Mouse (Mus musculus) layer of hippocampus, adult 11-12 months (tissue): ENCODE results near the gene Ctbp2.

Source experiments
- DNase-seq: peaks from one replicate; pipeline ENCODE4 v3.0.0; 2022; ENCODE audit warnings: low spot score

Gene Ctbp2

DNA sequence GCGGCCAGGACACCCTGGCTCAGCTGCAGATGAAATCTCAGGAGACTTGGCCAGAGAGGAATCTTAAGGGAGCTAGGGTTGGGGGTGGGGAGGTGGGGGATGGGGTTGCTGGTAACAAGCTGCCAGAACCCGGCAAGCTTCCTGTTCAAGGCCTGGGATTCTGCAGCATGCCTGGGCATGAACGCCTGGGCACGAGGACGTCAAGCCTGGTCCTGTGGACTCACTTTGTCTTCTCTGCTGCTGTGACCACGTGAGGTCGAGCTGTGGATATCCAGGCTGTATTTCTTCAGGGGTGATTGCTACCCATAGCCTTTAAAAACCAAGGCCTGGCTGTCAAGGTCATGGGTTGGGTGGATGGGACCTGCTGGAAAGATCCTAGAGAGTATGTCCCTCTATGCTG is 118.4 kb downstream of the Ctbp2 start:
- DNase-seq, result no peak

DNA sequence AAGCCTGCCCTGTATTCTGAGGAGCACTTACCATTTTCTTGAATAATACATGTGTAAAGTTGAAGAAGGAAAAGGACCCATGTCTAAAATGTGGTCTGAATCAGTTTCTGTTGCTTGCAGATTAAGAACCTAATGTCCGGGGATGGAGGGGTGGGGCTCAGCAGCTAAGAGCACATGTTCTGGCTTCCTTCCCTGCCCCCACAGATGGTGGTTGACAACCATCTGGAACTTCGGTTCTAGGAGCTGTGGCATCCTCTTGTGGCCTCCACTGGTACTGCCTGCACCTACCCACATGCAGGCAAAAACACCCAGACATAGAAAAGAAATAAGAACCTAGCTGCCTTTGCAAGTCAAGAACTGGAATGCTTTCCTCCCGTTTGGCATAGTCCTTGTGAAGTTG is 120.7 kb downstream of the Ctbp2 start:
- peak; percentile 90 for DNase-seq

DNA sequence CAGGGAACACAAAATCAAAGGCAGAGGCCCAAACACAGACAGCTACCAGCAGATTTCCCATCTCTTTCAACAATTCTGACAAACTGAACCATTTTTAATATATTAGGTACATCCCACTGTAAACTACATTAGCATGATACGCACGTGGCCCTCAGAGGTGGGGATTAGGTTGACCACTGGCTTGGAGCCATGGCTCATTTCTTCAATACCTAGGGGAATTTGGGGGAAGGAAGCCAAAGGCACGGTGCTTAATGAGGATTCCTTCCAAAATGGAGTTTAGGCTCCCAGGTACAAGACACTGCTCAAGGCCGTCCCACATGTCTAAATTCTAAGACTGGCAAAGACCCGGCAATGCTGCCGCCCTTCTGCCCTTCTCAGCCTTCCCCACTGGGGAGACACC is 121.9 kb downstream of the Ctbp2 start:
- DNase-seq, result no peak

DNA sequence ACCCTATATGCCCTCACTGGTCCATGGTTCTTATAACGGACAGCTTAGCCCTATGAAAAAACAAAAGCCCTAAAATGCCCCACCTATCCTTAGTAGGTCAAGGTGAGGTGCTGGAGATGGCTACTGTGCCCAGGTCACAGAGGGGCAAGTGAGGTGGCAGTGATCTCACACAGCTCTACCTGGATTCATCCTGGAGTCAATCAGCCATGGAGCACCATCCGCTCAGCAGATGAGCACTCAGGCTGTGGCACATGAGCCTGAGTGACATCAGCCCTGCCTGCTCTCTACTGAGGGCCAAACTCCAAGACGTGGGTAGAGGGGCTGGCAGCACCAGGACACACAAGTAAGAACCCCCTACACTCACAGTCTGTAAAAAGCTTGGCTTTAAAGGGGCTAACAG is 122.8 kb downstream of the Ctbp2 start:
- no peak for DNase-seq

DNA sequence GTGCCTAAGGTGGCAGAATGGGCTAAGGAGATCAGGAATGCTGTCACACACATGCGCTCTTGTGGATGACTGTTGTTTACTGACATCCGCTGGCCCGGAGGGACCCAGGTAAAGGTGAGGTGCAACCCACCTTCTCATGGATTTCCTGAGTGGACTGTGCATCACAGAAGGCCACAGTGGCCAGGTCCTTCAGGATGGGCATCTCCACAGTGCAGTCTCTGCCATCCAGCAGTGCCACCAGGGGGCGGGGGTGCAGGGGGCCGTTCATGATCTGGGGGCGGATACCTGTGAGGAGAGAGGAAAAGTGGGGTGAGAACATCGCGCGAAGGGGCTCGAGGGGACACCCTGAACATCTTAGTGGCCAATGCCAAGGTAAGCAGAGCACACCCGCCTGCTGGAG is 125.1 kb downstream of the Ctbp2 start:
- no peak for DNase-seq

DNA sequence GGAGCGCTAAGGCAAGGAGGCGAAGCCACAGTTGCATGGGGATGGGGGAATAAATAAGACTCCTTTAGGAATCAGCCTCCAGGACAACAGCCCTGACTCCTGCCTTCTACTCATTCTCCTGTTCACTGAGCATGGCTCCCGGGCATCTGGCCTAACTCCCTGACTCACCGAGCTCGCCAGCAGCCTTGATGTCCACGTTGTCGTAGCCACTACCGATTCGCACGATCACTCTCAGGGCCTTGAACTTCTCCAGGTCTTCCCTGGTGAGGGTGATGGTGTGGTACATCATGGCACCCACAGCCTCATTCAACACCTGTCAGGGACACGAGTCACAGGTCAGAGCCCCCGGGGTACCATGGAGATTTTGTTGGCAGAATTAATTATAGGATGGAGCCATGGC is 125.5 kb downstream of the Ctbp2 start:
- no peak for DNase-seq

DNA sequence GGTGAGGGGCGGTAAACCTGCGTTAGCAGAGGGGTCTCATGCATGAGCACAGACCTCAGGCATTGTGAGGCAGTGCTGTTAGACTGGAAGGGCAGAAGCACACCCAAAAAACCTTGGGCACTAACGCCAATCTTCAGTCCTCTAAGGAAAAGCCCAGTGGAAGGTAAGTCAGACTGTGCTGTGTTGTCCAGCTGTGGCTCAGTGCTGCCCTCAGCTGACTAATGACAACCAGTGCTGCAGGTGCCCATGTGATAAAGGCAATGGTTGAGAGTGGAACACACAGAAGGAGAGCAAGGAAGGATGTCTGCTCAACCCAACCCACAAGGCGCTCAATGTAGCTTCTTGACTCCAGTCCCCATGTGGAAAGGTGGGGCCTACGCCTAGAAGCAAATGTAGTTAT is 127.8 kb downstream of the Ctbp2 start:
- no peak for DNase-seq

DNA sequence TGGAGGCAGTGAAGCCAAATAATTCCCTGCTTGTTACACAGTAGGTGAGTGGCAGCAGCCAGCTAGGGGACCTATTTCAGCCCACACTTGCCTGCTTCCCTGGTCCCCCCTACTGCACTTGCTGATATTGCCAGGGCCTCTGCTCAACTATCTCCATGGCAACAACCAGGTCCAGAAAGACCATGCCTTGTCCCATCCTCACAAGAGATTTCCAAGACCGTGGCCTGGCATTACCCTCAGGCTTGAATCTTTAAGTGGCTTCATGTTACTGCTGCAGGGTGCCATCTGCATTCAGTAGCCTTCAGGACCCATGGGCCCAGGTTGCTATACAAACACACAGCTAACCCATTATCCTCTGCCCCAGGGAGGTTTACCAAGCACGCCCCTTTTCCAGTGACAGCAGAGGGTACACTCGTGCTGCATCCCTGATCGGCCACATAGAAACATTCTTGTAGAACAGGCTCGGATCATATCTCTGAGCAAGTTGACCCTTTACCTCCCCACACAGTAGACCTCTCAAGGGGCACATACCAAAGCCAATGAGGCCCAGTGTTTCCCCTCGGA is 129.4 kb downstream of the Ctbp2 start:
- DNase-seq, result no peak

DNA sequence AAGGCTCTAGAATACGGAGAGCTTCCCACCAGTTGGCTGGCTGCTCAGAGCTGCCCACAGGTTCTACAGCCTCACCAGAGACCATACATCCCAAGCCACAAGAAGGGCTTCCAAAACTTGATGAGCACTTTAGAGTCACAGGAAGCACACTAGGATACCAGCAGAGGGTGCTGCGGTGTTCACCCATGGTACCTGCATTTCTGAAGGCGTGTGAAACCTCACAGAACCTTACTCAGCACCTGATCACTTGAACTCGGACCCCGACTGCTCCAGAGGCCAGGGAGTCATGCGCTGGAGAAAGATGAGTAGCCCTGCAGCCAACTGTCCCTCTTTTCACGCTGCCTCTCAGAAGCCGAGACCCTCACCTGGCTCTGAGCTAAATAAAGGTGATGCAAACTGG is 130.0 kb downstream of the Ctbp2 start:
- no peak for DNase-seq

DNA sequence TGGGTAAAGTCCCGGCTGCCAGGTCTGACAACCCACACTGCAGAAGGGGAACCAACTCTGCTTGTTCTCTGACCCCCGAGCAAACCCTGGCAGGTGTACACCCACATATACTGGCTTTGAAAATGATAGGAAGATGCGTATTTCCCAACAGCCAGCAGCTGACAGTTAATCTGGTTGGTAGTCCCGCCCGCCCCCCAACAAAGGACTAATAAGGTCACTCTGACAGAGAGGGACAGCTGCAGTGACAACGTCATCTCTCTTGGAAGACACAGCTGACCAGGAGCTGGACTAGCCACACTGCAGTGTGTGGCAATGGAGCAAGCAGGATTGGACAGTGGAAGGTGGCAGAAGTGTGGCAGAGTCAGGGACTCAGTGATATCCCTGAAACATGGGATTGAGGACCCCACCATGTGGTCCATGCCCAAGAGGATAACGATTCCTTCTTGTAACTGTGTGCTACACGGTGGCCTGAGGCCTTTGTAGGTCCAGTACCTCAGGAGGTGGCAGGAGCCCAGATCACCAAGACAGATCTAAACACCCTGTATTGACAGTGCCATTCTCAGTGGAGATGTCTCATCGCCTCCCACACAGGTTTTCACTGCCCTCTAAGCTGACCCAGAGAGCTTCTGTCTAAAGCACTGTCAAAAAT is 131.1 kb downstream of the Ctbp2 start:
- DNase-seq, result no peak

DNA sequence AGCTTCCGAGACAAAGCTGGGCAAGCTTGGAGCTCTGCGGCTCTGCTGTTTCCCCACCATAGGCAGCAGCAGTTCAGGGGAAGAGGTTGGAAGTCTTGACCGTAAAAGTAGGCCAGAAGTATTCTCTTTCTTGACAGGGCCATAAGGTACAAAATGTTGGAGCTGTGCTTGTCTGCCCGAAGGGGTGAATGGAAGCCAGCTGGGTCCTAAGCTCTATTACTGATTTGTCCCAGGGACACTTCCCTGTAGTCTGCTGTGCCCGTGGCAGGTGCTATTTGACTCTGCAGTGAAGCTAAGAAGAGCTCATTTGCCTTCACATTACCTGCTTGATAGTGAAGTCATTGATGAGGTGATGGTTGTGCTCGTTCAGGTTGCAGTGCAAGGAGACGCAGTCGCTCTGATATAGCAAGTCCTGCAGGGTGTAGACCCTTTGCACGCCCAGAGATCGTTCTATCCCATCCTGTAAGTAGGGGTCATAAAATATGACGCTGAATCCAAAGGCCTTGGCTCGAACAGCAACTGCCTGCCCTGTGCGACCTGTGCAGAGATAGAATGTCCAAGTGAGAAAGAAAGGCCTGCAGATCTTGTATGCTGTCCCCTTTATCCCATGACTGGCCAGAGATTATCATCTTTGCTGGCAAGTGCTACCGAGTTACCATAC is 132.8 kb downstream of the Ctbp2 start:
- DNase-seq, result no peak

DNA sequence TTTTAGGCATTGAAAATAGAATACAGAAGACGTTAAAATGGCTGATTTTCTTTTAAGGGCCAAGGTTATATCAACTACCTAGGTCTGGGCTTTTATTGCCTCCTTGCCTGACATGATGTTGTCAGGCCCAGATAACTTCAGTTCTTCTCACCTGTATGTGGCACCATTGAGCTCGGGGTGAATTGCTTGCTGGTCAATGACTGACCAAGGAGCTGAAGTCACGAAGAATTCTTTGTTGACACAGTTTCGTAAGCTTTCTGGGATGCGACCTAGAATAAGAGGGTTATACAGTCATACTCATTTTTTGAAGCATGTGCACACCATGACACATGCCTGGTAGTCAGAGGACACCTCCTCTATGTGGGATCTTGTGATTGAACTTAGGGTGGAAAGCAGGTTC is 134.3 kb downstream of the Ctbp2 start:
- DNase-seq, result no peak

DNA sequence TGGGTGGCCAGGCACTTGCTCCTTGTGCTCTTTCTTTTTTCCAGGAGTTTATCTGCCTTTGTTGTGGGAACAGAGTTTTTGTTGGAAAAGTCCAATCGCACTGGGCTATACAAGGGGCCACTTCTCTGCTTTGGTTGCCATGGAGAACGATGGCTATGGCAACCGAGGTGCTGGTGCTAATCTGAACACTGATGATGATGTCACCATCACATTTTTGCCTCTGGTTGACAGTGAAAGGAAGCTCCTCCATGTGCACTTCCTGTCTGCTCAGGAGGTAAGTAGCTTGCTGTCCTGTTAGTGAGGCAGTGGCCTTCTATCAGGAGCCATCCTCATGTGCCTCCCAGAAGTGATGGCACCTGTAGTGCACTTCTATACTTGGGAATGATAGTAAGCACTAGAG is 141.5 kb downstream of the Ctbp2 start:
- no peak for DNase-seq

DNA sequence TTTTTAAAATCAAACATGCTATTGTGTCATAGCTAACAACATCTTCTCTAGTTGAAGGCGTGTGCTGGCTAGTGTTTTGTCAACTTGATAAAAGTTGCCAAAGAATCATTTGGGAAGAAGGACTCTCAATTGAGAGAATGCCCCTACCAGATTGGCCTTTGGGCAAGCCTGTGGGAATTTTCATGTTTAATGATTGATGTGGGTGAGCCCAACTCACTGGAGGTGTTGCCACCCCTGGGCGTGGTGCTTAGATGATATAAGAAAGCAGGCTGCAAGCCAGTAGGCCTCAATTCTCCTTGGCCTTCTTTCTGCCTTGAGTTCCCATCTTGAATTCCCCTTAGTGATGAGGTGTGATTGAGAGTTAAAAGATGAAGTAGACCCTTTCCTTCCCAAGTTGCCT is 146.2 kb downstream of the Ctbp2 start:
- DNase-seq, result no peak

DNA sequence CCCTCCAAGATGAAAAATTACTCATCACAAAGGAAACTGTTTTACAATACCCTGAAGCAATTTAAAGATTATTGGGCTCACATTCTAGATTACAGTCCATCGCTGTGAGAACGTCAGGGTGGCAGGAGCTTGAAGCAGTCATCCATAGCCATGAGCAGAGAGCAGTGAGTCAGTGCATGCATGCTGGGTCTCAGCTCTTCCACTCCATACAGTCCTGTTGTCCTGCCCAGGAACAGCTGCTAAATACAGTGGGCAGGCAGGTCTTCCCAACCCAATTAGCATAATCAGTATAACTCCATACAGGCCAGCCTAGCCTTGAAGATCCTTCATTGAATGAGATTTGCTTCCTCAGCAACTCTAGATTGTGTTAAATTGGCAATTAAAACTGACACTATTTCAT is 148.1 kb downstream of the Ctbp2 start:
- DNase-seq, result no peak

DNA sequence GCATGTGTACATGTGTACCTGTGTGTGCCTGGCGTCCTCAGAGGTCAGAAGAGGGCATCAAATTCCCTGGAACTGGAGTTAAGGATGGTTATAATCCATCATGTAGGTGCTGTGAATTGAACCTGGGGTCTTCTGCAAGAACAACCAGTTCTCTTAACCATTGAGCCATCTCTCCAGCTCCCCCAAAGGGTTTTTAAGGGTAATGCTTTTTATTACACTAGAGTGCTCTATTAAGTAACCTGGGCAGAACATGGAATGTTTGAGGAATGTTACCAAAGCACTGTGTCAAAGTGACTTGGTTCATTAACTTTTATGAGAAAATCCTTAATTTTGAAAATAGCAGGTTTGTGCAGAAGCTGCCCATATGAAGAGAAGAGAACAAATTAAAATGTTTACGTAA is 152.1 kb downstream of the Ctbp2 start:
- no peak for DNase-seq

DNA sequence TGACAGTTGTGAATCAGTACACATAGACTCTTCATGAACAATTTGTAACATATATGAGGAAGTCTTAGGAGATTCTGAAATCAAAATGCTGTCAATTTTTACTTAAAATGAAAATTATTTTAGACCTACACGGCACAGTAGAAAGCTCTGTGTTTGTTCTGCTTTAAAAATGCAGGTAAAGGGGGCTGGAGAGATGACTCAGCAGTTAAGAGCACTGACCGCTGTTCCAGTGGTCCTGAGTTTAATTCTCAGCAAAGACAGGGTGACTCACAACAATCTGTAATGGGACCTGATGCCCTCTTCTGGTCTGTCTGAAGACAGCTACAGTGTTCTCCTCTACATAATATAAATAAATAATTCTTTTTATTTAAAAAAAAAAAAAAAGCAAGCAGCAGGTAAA is 158.4 kb downstream of the Ctbp2 start:
- DNase-seq, result no peak

DNA sequence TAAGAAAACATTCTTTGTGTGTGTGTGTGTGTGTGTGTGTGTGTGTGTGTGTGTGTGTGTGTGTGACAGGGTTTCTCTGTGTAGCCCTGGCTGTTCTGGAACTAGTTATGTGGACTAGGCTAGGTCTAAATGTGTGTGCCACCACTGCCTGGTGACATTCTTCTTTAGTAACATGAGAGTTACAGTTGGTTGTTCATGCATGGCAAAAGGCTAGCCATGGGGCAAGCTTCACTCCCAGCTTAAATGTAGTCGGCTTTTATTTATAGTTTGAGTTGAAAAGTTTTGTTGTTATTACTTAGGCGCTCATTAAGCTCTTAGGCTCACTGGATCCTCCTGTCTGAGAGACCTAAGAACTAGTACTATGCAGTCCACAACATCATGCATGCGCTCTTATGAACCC is 159.8 kb downstream of the Ctbp2 start:
- DNase-seq, result no peak

DNA sequence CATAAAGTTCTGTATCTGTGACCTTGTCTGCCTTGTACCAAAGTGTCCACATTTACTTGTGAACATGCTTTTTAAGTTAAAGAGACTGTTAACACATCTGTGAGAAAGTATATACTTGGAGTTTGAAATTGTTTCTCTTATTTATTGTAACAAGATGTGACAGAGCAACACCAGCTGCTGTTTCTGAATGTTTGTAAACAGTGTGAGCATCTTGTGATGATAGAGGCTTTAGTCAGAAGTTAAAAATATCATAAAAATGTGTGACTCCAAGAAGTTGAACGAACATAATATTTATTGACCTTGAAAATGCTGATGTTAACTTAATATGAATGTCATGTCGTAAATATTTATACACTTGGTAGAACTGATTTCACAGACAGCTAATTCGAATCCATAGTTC is 173.5 kb downstream of the Ctbp2 start:
- no peak for DNase-seq

DNA sequence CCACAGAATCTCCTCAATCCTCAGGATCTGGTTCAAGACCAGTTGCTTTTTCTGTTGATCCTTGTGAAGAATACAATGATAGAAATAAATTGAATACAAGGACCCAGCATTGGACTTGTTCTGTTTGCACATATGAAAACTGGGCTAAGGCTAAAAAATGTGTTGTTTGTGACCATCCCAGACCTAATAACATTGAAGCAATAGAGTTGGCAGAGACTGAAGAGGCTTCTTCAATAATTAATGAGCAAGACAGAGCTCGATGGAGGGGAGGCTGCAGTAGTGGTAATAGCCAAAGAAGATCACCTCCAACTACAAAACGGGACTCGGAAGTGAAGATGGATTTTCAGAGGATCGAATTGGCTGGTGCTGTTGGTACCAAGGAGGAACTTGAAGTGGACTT is 174.2 kb downstream of the Ctbp2 start:
- no peak for DNase-seq

DNA sequence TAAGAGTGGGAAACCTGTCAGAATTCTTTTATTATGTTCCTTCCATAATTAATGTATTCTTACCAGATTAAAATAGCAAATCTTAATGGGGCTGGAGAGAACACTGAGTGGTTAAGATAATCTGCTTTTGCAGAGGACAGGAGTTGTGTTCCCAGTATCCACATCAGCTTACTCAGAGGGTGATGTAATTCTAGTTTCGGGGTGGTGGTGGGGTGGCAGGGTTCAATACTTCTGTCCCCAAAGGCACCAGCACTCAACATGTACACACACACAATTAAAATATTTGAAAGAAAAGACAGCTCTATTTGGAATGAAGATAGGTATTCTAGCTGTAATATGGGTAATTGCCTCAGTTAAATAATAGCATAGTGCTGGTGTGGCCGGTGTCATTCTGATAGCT is 183.6 kb downstream of the Ctbp2 start:
- DNase-seq, result no peak

DNA sequence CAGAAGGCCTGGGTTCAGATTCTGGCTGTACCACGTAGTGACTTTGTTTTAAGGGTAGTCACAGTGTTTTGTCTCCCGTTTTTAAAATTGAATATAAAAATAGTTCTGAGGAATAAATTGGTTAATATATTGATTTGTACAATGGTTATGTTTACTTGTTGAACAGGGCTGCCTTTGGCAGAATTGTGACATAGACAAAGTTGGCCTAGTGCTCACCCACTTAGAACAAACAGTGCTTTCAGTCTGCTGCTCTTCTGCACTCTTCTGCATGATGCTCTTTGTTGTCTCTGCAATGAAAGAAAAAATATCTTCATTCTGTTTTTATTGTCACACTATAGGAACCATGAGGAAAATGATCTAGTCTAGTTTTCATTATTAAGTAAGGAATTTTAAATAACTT is 185.0 kb downstream of the Ctbp2 start:
- no peak for DNase-seq
